Mouse (Mus musculus): ENCODE measurements around the gene Sh3bgr. TPM values are rescaled to one million over a fixed set of nuclear protein-coding genes. Genes with fewer than 3 reads are reported as not detected.

Sh3bgr gene
- 6.3 and 6.9 TPM in 2 replicates for polyA plus RNA-seq (2011; ENCODE audit: insufficient read length, low read depth, missing spikeins)

- Histone ChIP-seq H3K4me3 (ENCODE audit: insufficient read depth, low read length) (peak within 1 kb of the TSS; percentile 9; the same call in 1 of the 2 replicates), H3K4me1 (ENCODE audit: control insufficient read depth, insufficient read depth, low read length) (peaks cover 2% of the 10 kb centered on the region; the same call in 1 of the 2 replicates), H3K27ac (ENCODE audit: insufficient read depth, low read length) (peak within 1 kb of the TSS; percentile 15)
- TF ChIP-seq CTCF (IDR thresholded peaks at IDR 0.05; ENCODE audit: borderline replicate concordance, insufficient read depth, low read length) (no peak), POLR2A (IDR thresholded peaks at IDR 0.05; ENCODE audit: low read depth, low read length) (peak; percentile 22; the same call in 1 of the 2 replicates)
Measured at GRCm38 (mm10) chr16:96199913-96200701, at the start of gene Sh3bgr. Gene Sh3bgr, plus strand, starts transcription at chr16:96200450.

- no peak for TF ChIP-seq POLR2A (IDR thresholded peaks at IDR 0.05; ENCODE audit: low read depth, low read length)
- TF ChIP-seq CTCF (IDR thresholded peaks at IDR 0.05; ENCODE audit: borderline replicate concordance, insufficient read depth, low read length) = no peak
- H3K4me3 ChIP-seq (ENCODE audit: insufficient read depth, low read length) = no peak overlapping the region
- H3K4me1 ChIP-seq (ENCODE audit: control insufficient read depth, insufficient read depth, low read length) = peaks cover 22% of the 10 kb centered on the region
- peak overlapping the region; percentile 86 for H3K27ac ChIP-seq (ENCODE audit: insufficient read depth, low read length)
Measured at GRCm38 (mm10) chr16:96150995-96151394, 49.3 kb upstream of the Sh3bgr start.

GRCm38 (mm10) chr16:96151551-96151950, 48.7 kb upstream of the Sh3bgr start:
- Histone ChIP-seq H3K4me3 (ENCODE audit: insufficient read depth, low read length) (no peak overlapping the region), H3K27ac (ENCODE audit: insufficient read depth, low read length) (peak overlapping the region; percentile 86), H3K4me1 (ENCODE audit: control insufficient read depth, insufficient read depth, low read length) (peaks cover 22% of the 10 kb centered on the region)
- TF ChIP-seq POLR2A (IDR thresholded peaks at IDR 0.05; ENCODE audit: low read depth, low read length) = no peak
- peak; percentile 90 for TF ChIP-seq CTCF (IDR thresholded peaks at IDR 0.05; ENCODE audit: borderline replicate concordance, insufficient read depth, low read length)

GRCm38 (mm10) chr16:96154476-96154875, 45.8 kb upstream of the Sh3bgr start:
- no peak for TF ChIP-seq POLR2A (IDR thresholded peaks at IDR 0.05; ENCODE audit: low read depth, low read length)
- Histone ChIP-seq H3K27ac (ENCODE audit: insufficient read depth, low read length) (no peak overlapping the region), H3K4me1 (ENCODE audit: control insufficient read depth, insufficient read depth, low read length) (peaks cover 13% of the 10 kb centered on the region), H3K4me3 (ENCODE audit: insufficient read depth, low read length) (no peak overlapping the region)

GRCm38 (mm10) chr16:96156019-96156418, 44.2 kb upstream of the Sh3bgr start:
- Histone ChIP-seq H3K4me1 (ENCODE audit: control insufficient read depth, insufficient read depth, low read length) (peaks cover 5% of the 10 kb centered on the region), H3K27ac (ENCODE audit: insufficient read depth, low read length) (no peak overlapping the region)

GRCm38 (mm10) chr16:96157171-96157570, 43.1 kb upstream of the Sh3bgr start:
- Histone ChIP-seq H3K4me1 (ENCODE audit: control insufficient read depth, insufficient read depth, low read length) (no peaks in the 10 kb centered on the region), H3K27ac (ENCODE audit: insufficient read depth, low read length) (no peak overlapping the region), H3K4me3 (ENCODE audit: insufficient read depth, low read length) (no peak overlapping the region)
- TF ChIP-seq CTCF (IDR thresholded peaks at IDR 0.05; ENCODE audit: borderline replicate concordance, insufficient read depth, low read length) (no peak), POLR2A (IDR thresholded peaks at IDR 0.05; ENCODE audit: low read depth, low read length) (no peak)

More at GRCm38 (mm10) chr16:96156019-96156418, 44.2 kb upstream of the Sh3bgr start:
- H3K4me3 ChIP-seq (ENCODE audit: insufficient read depth, low read length) = no peak overlapping the region
- TF ChIP-seq POLR2A (IDR thresholded peaks at IDR 0.05; ENCODE audit: low read depth, low read length) = no peak
- no peak for TF ChIP-seq CTCF (IDR thresholded peaks at IDR 0.05; ENCODE audit: borderline replicate concordance, insufficient read depth, low read length)

- TF ChIP-seq CTCF (IDR thresholded peaks at IDR 0.05; ENCODE audit: borderline replicate concordance, insufficient read depth, low read length) = no peak
- no peak for TF ChIP-seq POLR2A (IDR thresholded peaks at IDR 0.05; ENCODE audit: low read depth, low read length)
- Histone ChIP-seq H3K4me3 (ENCODE audit: insufficient read depth, low read length) (0 out of 2 replicates have a peak overlapping the region, but pooled peaks have one; percentile 14), H3K4me1 (ENCODE audit: control insufficient read depth, insufficient read depth, low read length) (no peaks in the 10 kb centered on the region), H3K27ac (ENCODE audit: insufficient read depth, low read length) (no peak overlapping the region; the same call in 1 of the 2 replicates)
Measured at GRCm38 (mm10) chr16:96158511-96159080, 41.7 kb upstream of the Sh3bgr start.

GRCm38 (mm10) chr16:96159091-96159731, 41.0 kb upstream of the Sh3bgr start:
- Histone ChIP-seq H3K4me1 (ENCODE audit: control insufficient read depth, insufficient read depth, low read length) (no peaks in the 10 kb centered on the region), H3K27ac (ENCODE audit: insufficient read depth, low read length) (peak overlapping the region; percentile 28), H3K4me3 (ENCODE audit: insufficient read depth, low read length) (peak overlapping the region; percentile 14)
- TF ChIP-seq POLR2A (IDR thresholded peaks at IDR 0.05; ENCODE audit: low read depth, low read length) = peak; percentile 43
- TF ChIP-seq CTCF (IDR thresholded peaks at IDR 0.05; ENCODE audit: borderline replicate concordance, insufficient read depth, low read length) = no peak

GRCm38 (mm10) chr16:96159794-96160346, 40.4 kb upstream of the Sh3bgr start:
- TF ChIP-seq POLR2A (IDR thresholded peaks at IDR 0.05; ENCODE audit: low read depth, low read length) = no peak
- TF ChIP-seq CTCF (IDR thresholded peaks at IDR 0.05; ENCODE audit: borderline replicate concordance, insufficient read depth, low read length) = no peak
- Histone ChIP-seq H3K4me3 (ENCODE audit: insufficient read depth, low read length) (0 out of 2 replicates have a peak overlapping the region, but pooled peaks have one; percentile 14), H3K4me1 (ENCODE audit: control insufficient read depth, insufficient read depth, low read length) (no peaks in the 10 kb centered on the region), H3K27ac (ENCODE audit: insufficient read depth, low read length) (no peak overlapping the region)
